Mouse (Mus musculus): ENCODE measurements at regions not wholly inside any gene's neighbourhood (a gene's known extent, or its start where the extent isn't known, plus 50 kb on each side); places are given as distances from the start of the nearest gene placed in this dataset.
A peak's percentile ranks its signal among the peaks of the same experiment; 100 is the strongest.

GRCm38 (mm10) chr17:51462137-51462880 lies 283.2 kb upstream of the Tbc1d5 start:
- ATAC-seq (replicated peaks in 1 of 2; ENCODE audit: insufficient read depth in 1 of 2, low FRiP score in 2 of 2, low TSS enrichment in 1 of 2, low read depth in 1 of 2, poor library complexity in 2 of 2, severe bottlenecking in 2 of 2) = no peak

- no peak for ATAC-seq (replicated peaks in 1 of 2; ENCODE audit: insufficient read depth in 1 of 2, low FRiP score in 2 of 2, low TSS enrichment in 1 of 2, low read depth in 1 of 2, poor library complexity in 2 of 2, severe bottlenecking in 2 of 2)
Observed at GRCm38 (mm10) chr17:51461248-51461647, 282.1 kb upstream of the Tbc1d5 start.

GRCm38 (mm10) chr17:51459119-51459518 lies 280.0 kb upstream of the Tbc1d5 start:
- no peak for ATAC-seq (replicated peaks in 1 of 2; ENCODE audit: insufficient read depth in 1 of 2, low FRiP score in 2 of 2, low TSS enrichment in 1 of 2, low read depth in 1 of 2, poor library complexity in 2 of 2, severe bottlenecking in 2 of 2)

- ATAC-seq (replicated peaks in 1 of 2; ENCODE audit: insufficient read depth in 1 of 2, low FRiP score in 2 of 2, low TSS enrichment in 1 of 2, low read depth in 1 of 2, poor library complexity in 2 of 2, severe bottlenecking in 2 of 2) = no peak
Observed at GRCm38 (mm10) chr17:51415746-51416145, 236.6 kb upstream of the Tbc1d5 start.

- no peak for ATAC-seq (replicated peaks in 1 of 2; ENCODE audit: insufficient read depth in 1 of 2, low FRiP score in 2 of 2, low TSS enrichment in 1 of 2, low read depth in 1 of 2, poor library complexity in 2 of 2, severe bottlenecking in 2 of 2)
Observed at GRCm38 (mm10) chr17:51414304-51414703, 235.2 kb upstream of the Tbc1d5 start.

- no peak for ATAC-seq (replicated peaks in 1 of 2; ENCODE audit: insufficient read depth in 1 of 2, low FRiP score in 2 of 2, low TSS enrichment in 1 of 2, low read depth in 1 of 2, poor library complexity in 2 of 2, severe bottlenecking in 2 of 2)
Observed at GRCm38 (mm10) chr17:51413741-51414140, 234.6 kb upstream of the Tbc1d5 start.

GRCm38 (mm10) chr17:51411545-51412094 lies 232.5 kb upstream of the Tbc1d5 start:
- ATAC-seq (replicated peaks in 1 of 2; ENCODE audit: insufficient read depth in 1 of 2, low FRiP score in 2 of 2, low TSS enrichment in 1 of 2, low read depth in 1 of 2, poor library complexity in 2 of 2, severe bottlenecking in 2 of 2) = no peak

GRCm38 (mm10) chr17:51408894-51409293 lies 229.7 kb upstream of the Tbc1d5 start:
- no peak for ATAC-seq (replicated peaks in 1 of 2; ENCODE audit: insufficient read depth in 1 of 2, low FRiP score in 2 of 2, low TSS enrichment in 1 of 2, low read depth in 1 of 2, poor library complexity in 2 of 2, severe bottlenecking in 2 of 2)

- ATAC-seq (replicated peaks in 1 of 2; ENCODE audit: insufficient read depth in 1 of 2, low FRiP score in 2 of 2, low TSS enrichment in 1 of 2, low read depth in 1 of 2, poor library complexity in 2 of 2, severe bottlenecking in 2 of 2) = peak; percentile 35 to 42; a peak in 3 of 4 replicates
Observed at GRCm38 (mm10) chr17:51408367-51408766, 229.2 kb upstream of the Tbc1d5 start.

GRCm38 (mm10) chr17:51407046-51407445 lies 227.9 kb upstream of the Tbc1d5 start:
- peak; percentile 93 to 94 for ATAC-seq (replicated peaks in 1 of 2; ENCODE audit: insufficient read depth in 1 of 2, low FRiP score in 2 of 2, low TSS enrichment in 1 of 2, low read depth in 1 of 2, poor library complexity in 2 of 2, severe bottlenecking in 2 of 2)

GRCm38 (mm10) chr17:51405059-51405458 lies 225.9 kb upstream of the Tbc1d5 start:
- no peak for ATAC-seq (replicated peaks in 1 of 2; ENCODE audit: insufficient read depth in 1 of 2, low FRiP score in 2 of 2, low TSS enrichment in 1 of 2, low read depth in 1 of 2, poor library complexity in 2 of 2, severe bottlenecking in 2 of 2)

- peak; percentile 60 to 70; a peak in 3 of 4 replicates for ATAC-seq (replicated peaks in 1 of 2; ENCODE audit: insufficient read depth in 1 of 2, low FRiP score in 2 of 2, low TSS enrichment in 1 of 2, low read depth in 1 of 2, poor library complexity in 2 of 2, severe bottlenecking in 2 of 2)
Observed at GRCm38 (mm10) chr17:51397973-51398372, 218.8 kb upstream of the Tbc1d5 start.

GRCm38 (mm10) chr17:51393771-51394221 lies 214.6 kb upstream of the Tbc1d5 start:
- ATAC-seq (replicated peaks in 1 of 2; ENCODE audit: insufficient read depth in 1 of 2, low FRiP score in 2 of 2, low TSS enrichment in 1 of 2, low read depth in 1 of 2, poor library complexity in 2 of 2, severe bottlenecking in 2 of 2) = no peak

- no peak for ATAC-seq (replicated peaks in 1 of 2; ENCODE audit: insufficient read depth in 1 of 2, low FRiP score in 2 of 2, low TSS enrichment in 1 of 2, low read depth in 1 of 2, poor library complexity in 2 of 2, severe bottlenecking in 2 of 2)
Observed at GRCm38 (mm10) chr17:51391871-51392270, 212.7 kb upstream of the Tbc1d5 start.

GRCm38 (mm10) chr17:51382552-51382951 lies 203.4 kb upstream of the Tbc1d5 start:
- ATAC-seq (replicated peaks in 1 of 2; ENCODE audit: insufficient read depth in 1 of 2, low FRiP score in 2 of 2, low TSS enrichment in 1 of 2, low read depth in 1 of 2, poor library complexity in 2 of 2, severe bottlenecking in 2 of 2) = peak; percentile 49 to 76

- no peak for ATAC-seq (replicated peaks in 1 of 2; ENCODE audit: insufficient read depth in 1 of 2, low FRiP score in 2 of 2, low TSS enrichment in 1 of 2, low read depth in 1 of 2, poor library complexity in 2 of 2, severe bottlenecking in 2 of 2)
Observed at GRCm38 (mm10) chr17:51371937-51372479, 192.9 kb upstream of the Tbc1d5 start.

GRCm38 (mm10) chr17:51370990-51371389 lies 191.8 kb upstream of the Tbc1d5 start:
- no peak for ATAC-seq (replicated peaks in 1 of 2; ENCODE audit: insufficient read depth in 1 of 2, low FRiP score in 2 of 2, low TSS enrichment in 1 of 2, low read depth in 1 of 2, poor library complexity in 2 of 2, severe bottlenecking in 2 of 2)

- no peak for ATAC-seq (replicated peaks in 1 of 2; ENCODE audit: insufficient read depth in 1 of 2, low FRiP score in 2 of 2, low TSS enrichment in 1 of 2, low read depth in 1 of 2, poor library complexity in 2 of 2, severe bottlenecking in 2 of 2)
Observed at GRCm38 (mm10) chr17:51370085-51370484, 190.9 kb upstream of the Tbc1d5 start.

GRCm38 (mm10) chr17:51362801-51363200 lies 183.6 kb upstream of the Tbc1d5 start:
- ATAC-seq (replicated peaks in 1 of 2; ENCODE audit: insufficient read depth in 1 of 2, low FRiP score in 2 of 2, low TSS enrichment in 1 of 2, low read depth in 1 of 2, poor library complexity in 2 of 2, severe bottlenecking in 2 of 2) = no peak

Data from hematopoietic stem cell, adult 5-6 weeks (primary cell).